Mouse (Mus musculus): Measurements from ENCODE around the gene Rnpep. TPM values are rescaled to one million over a fixed set of nuclear protein-coding genes. Genes with fewer than 3 reads are reported as not detected.

Rnpep gene
- polyA plus RNA-seq (2021; fragmentation: Nextera tagmentation), result 28.8 and 32.5 TPM in 2 replicates
- long read RNA-seq, experiment 1, transcript Rnpep-202 (11 exons, 2,288 nt), result major isoform, 54 of 70 reads
- long read RNA-seq, experiment 1, partial matches to known transcripts, result 9 of 70 reads
- long read RNA-seq, experiment 1, other reads (novel, unspliced or antisense), result 5 of 70 reads
- long read RNA-seq, experiment 2, transcript Rnpep-201 (10 exons, 2,171 nt), result minor isoform, 15 of 317 reads
- long read RNA-seq, experiment 2, transcript Rnpep-202 (11 exons, 2,288 nt), result major isoform, 256 of 317 reads
- long read RNA-seq, experiment 2, partial matches to known transcripts, result 24 of 317 reads
- long read RNA-seq, experiment 2, other reads (novel, unspliced or antisense), result 22 of 317 reads

GRCm38 (mm10) chr1:135283826-135284291 lies at the start of gene Rnpep:
Gene Rnpep (minus strand): TSS chr1:135284084.

GRCm38 (mm10) chr1:135324571-135324970 lies 40.7 kb upstream of the Rnpep start, which contains the start of gene Lmod1:
Gene Lmod1 (plus strand): TSS chr1:135324807.

GRCm38 (mm10) chr1:135313284-135314031 lies 29.6 kb upstream of the Rnpep start, which contains the start of gene Timm17a:
Gene Timm17a (minus strand): TSS chr1:135313778.

GRCm38 (mm10) chr1:135258380-135259127 lies 25.3 kb downstream of the Rnpep start, which contains the start of gene Elf3:
Gene Elf3 (minus strand): TSS chr1:135258568.

Other genes starting within 250 kb of the Rnpep start
- gene Lgr6, start 178.8 kb downstream of the Rnpep start, polyA plus RNA-seq (2021; fragmentation: Nextera tagmentation), result 0.77 and 1.4 TPM in 2 replicates
- gene Ptpn7, start 151.4 kb downstream of the Rnpep start, polyA plus RNA-seq (2021; fragmentation: Nextera tagmentation), result 0.08 TPM in 1 of 2 replicates, not detected in the other
- 22.7 and 26.0 TPM in 2 replicates for gene Arl8a, start 137.3 kb downstream of the Rnpep start, polyA plus RNA-seq (2021; fragmentation: Nextera tagmentation)
- 251 and 272 TPM in 2 replicates for gene Gpr37l1, start 116.4 kb downstream of the Rnpep start, polyA plus RNA-seq (2021; fragmentation: Nextera tagmentation)
- gene Elf3, start 25.5 kb downstream of the Rnpep start, polyA plus RNA-seq (2021; fragmentation: Nextera tagmentation), result 0.11 TPM in 1 of 2 replicates, not detected in the other
- gene Timm17a, start 29.7 kb upstream of the Rnpep start, polyA plus RNA-seq (2021; fragmentation: Nextera tagmentation), result 294 and 297 TPM in 2 replicates
- gene Lmod1, start 40.7 kb upstream of the Rnpep start, polyA plus RNA-seq (2021; fragmentation: Nextera tagmentation), result 0.15 and 0.24 TPM in 2 replicates
- gene Shisa4, start 91.2 kb upstream of the Rnpep start, polyA plus RNA-seq (2021; fragmentation: Nextera tagmentation), result 179 and 184 TPM in 2 replicates
- 24.5 and 28.9 TPM in 2 replicates for gene Ipo9, start 146.4 kb upstream of the Rnpep start, polyA plus RNA-seq (2021; fragmentation: Nextera tagmentation)

All from layer of hippocampus, adult 6 months (tissue).